In genomic region chr4:66768762-66769161, GRCm38 (mm10) we compare ENCODE assay signal across 10 mouse cellular contexts. TPM values are rescaled to one million over a fixed set of nuclear protein-coding genes. Genes with fewer than 3 reads are reported as not detected.
DNase-seq lines count a peak whose midpoint lies in the region; ATAC-seq and TF ChIP-seq lines count a peak whose summit lies in the region.
"Had no signal": no experiment of that assay in that cellular context is flagged by ENCODE, and none has a peak within 500 bp of the region (broad histone marks: within the 10 kb centered on the region; RNA-seq: fewer than 3 reads in every experiment).

No protein-coding gene starts in this region.

- peak; percentile 56 for DNase-seq in 416B (ENCODE audit: low read depth)
- DNase-seq in Muller cell, postnatal 12 days (ENCODE audit: inconsistent ontology term), result peak; percentile 61
- DNase-seq in cerebellum, postnatal 25 days, result peak; percentile 84 to 89
- DNase-seq in gastrocnemius, adult 2 months, result peak; percentile 35
- DNase-seq in layer of hippocampus, adult 18-20 months (ENCODE audit: low spot score in 2 of 2), result peak; percentile 38 to 76
- peak; percentile 34 for DNase-seq in lung, postnatal 10 days
- DNase-seq in right cerebral cortex, adult 18-20 months, result peak; percentile 65

- no peak overlapping the region for H3K4me3 ChIP-seq in gastrocnemius, adult 2 months
- H3K4me3 ChIP-seq: erythroblast, embryonic 14.5 days; myocyte had no signal

- ATAC-seq in megakaryocyte-erythroid progenitor cell, adult 5-6 weeks (replicated peaks; ENCODE audit: low FRiP score, low TSS enrichment, poor library complexity, severe bottlenecking), result no peak

- H3K27ac ChIP-seq in gastrocnemius, adult 2 months, result no peak overlapping the region

- intact Hi-C loops in gastrocnemius, adult 2 months (cut with DNase I), result no loop called here

- TF ChIP-seq CTCF in gastrocnemius, adult 2 months (IDR thresholded peaks at IDR 0.05), result peak; percentile 83

RNA-seq across cellular contexts. Expression of gene Tlr4, which starts 58.6 kb away (rescaled TPM):
- 1 to 10 TPM; 4.1 to 6.3 TPM for total RNA-seq in gastrocnemius, adult 2 months (2021)
- total RNA-seq in layer of hippocampus, adult 18-20 months (2021), result 1 to 10 TPM; 2.6 to 3.3 TPM
- total RNA-seq in megakaryocyte-erythroid progenitor cell, adult 5-6 weeks (2014; fragmentation: Nextera tagmentation), result not detected in 2 replicates
- 1.4 and 5.7 TPM in 2 replicates for total RNA-seq in megakaryocyte-erythroid progenitor cell, adult 5-6 weeks (2017)

Comparison
In these comparisons a context has a peak if more than half of its experiments do, and no peak if none do; other contexts are left out.
1. DNase-seq: peak in every context shown above with its lines; median percentile 86 in cerebellum, postnatal 25 days; 65 in right cerebral cortex, adult 18-20 months; 61 in Muller cell, postnatal 12 days; 57 in layer of hippocampus, adult 18-20 months; 56 in 416B; 35 in gastrocnemius, adult 2 months; 34 in lung, postnatal 10 days.